Mouse (Mus musculus) lung, postnatal 25 days (tissue): ENCODE measurements at regions not wholly inside any gene's neighbourhood (a gene's known extent, or its start where the extent isn't known, plus 50 kb on each side); places are given as distances from the start of the nearest gene placed in this dataset.

ENCODE experiments used
- DNase-seq: peaks from one replicate; pipeline ENCODE4 v3.0.0; 2022; ENCODE audit warnings: low spot score

GRCm38 (mm10) chr2:148279200-148279599, 115.9 kb upstream of the Sstr4 start:
- peak; percentile 40 for DNase-seq

GRCm38 (mm10) chr2:148290326-148290725, 104.8 kb upstream of the Sstr4 start:
- DNase-seq: peak; percentile 9

GRCm38 (mm10) chr2:148292442-148292841, 102.7 kb upstream of the Sstr4 start:
- no peak for DNase-seq

GRCm38 (mm10) chr2:148292895-148293294, 102.2 kb upstream of the Sstr4 start:
- DNase-seq: no peak

- DNase-seq: no peak
Observed at GRCm38 (mm10) chr2:148300879-148301278, 94.3 kb upstream of the Sstr4 start.

- no peak for DNase-seq
Observed at GRCm38 (mm10) chr2:148312255-148312654, 82.9 kb upstream of the Sstr4 start.

- no peak for DNase-seq
Observed at GRCm38 (mm10) chr2:148320896-148321295, 74.2 kb upstream of the Sstr4 start.

GRCm38 (mm10) chr2:148325362-148325761, 69.8 kb upstream of the Sstr4 start:
- DNase-seq: no peak

- DNase-seq: no peak
Observed at GRCm38 (mm10) chr2:148325854-148326387, 69.2 kb upstream of the Sstr4 start.

- no peak for DNase-seq
Observed at GRCm38 (mm10) chr2:148326414-148326813, 68.7 kb upstream of the Sstr4 start.

- no peak for DNase-seq
Observed at GRCm38 (mm10) chr2:148327552-148327951, 67.6 kb upstream of the Sstr4 start.

- DNase-seq: peak; percentile 56
Observed at GRCm38 (mm10) chr2:148330368-148330767, 64.8 kb upstream of the Sstr4 start.

- no peak for DNase-seq
Observed at GRCm38 (mm10) chr2:148334555-148334954, 60.6 kb upstream of the Sstr4 start.

GRCm38 (mm10) chr2:148336626-148337025, 58.5 kb upstream of the Sstr4 start:
- DNase-seq: no peak

- DNase-seq: peak; percentile 83
Observed at GRCm38 (mm10) chr2:148338308-148338768, 56.8 kb upstream of the Sstr4 start.

GRCm38 (mm10) chr2:148338894-148339293, 56.2 kb upstream of the Sstr4 start:
- no peak for DNase-seq

- DNase-seq: no peak
Observed at GRCm38 (mm10) chr2:148344193-148344592, 51.0 kb upstream of the Sstr4 start.
